Mouse (Mus musculus) heart, adult 2 months (tissue): Measurements from ENCODE around the gene Plscr4.

Experiments used
- CTCF ChIP-seq: fragments of 200-600 bp; IDR thresholded peaks from 2 replicates; pipeline ENCODE4 v1.8.1; 2022; ENCODE audit warnings: antibody characterized with exemption, mild to moderate bottlenecking, moderate library complexity
- EP300 ChIP-seq: fragments of 200-500 bp; IDR thresholded peaks from 2 replicates; pipeline ENCODE4 v1.6.1; 2011; ENCODE audit warnings: low read depth, low read length, control low read depth; ENCODE audit not compliant: insufficient read depth

- no peak for TF ChIP-seq CTCF
- no peak for TF ChIP-seq EP300
Observed at GRCm38 (mm10) chr9:92517036-92517435, 59.9 kb downstream of the Plscr4 start.
